Mouse (Mus musculus): ENCODE measurements around the gene Gm1113. TPM values are rescaled to one million over a fixed set of nuclear protein-coding genes. Genes with fewer than 3 reads are reported as not detected.

The Gm1113 gene
- total and polyA plus RNA-seq, 3 experiments, result not detected

- no peaks in the 10 kb centered on the region for H3K4me1 ChIP-seq (ENCODE audit: insufficient read depth, low read depth, low read length)
- H3K9me3 ChIP-seq (replicated peaks), result no peaks in the 10 kb centered on the region
- peaks cover 6% of the 10 kb centered on the region; the same call in 1 of the 2 replicates for H3K27me3 ChIP-seq (ENCODE audit: insufficient read depth, low read length)
- DNase-seq (ENCODE audit: low spot score) (no peak), ATAC-seq (ENCODE audit: extremely low read depth, insufficient number of reproducible peaks, low FRiP score, poor library complexity, severe bottlenecking) (no peak)
- H3K4me3 ChIP-seq (ENCODE audit: low read depth, low read length), result no peak overlapping the region
- no peak for TF ChIP-seq GATA1 (IDR thresholded peaks at IDR 0.05; ENCODE audit: borderline replicate concordance, low read length)
- no peak for TF ChIP-seq CTCF (IDR thresholded peaks at IDR 0.05; ENCODE audit: low read depth, low read length)
- H3K36me3 ChIP-seq (replicated peaks), result no peaks in the 10 kb centered on the region
Observed at GRCm38 (mm10) chr9:35522821-35523515, 4.9 kb upstream of the Gm1113 start.

- Histone ChIP-seq H3K4me3 (ENCODE audit: low read depth, low read length) (no peak overlapping the region), H3K9me3 (replicated peaks) (no peaks in the 10 kb centered on the region), H3K36me3 (replicated peaks) (no peaks in the 10 kb centered on the region), H3K4me1 (ENCODE audit: insufficient read depth, low read depth, low read length) (no peaks in the 10 kb centered on the region), H3K27me3 (ENCODE audit: insufficient read depth, low read length) (peaks cover 6% of the 10 kb centered on the region; the same call in 1 of the 2 replicates)
- TF ChIP-seq GATA2 (IDR thresholded peaks at IDR 0.05; ENCODE audit: borderline replicate concordance, low read depth, low read length) (no peak), TAL1 (conservative IDR thresholded peaks at IDR 0.05; ENCODE audit: low read depth, low read length) (no peak), CTCF (IDR thresholded peaks at IDR 0.05; ENCODE audit: low read depth, low read length) (no peak), POLR2AphosphoS5 (IDR thresholded peaks at IDR 0.05; ENCODE audit: insufficient replicate concordance, low read depth, low read length) (no peak), GATA1 (IDR thresholded peaks at IDR 0.05; ENCODE audit: borderline replicate concordance, low read length) (no peak)
- ATAC-seq (ENCODE audit: extremely low read depth, insufficient number of reproducible peaks, low FRiP score, poor library complexity, severe bottlenecking) (no peak), DNase-seq (ENCODE audit: low spot score) (no peak)
Observed at GRCm38 (mm10) chr9:35522241-35522640, 4.2 kb upstream of the Gm1113 start.

DNA sequence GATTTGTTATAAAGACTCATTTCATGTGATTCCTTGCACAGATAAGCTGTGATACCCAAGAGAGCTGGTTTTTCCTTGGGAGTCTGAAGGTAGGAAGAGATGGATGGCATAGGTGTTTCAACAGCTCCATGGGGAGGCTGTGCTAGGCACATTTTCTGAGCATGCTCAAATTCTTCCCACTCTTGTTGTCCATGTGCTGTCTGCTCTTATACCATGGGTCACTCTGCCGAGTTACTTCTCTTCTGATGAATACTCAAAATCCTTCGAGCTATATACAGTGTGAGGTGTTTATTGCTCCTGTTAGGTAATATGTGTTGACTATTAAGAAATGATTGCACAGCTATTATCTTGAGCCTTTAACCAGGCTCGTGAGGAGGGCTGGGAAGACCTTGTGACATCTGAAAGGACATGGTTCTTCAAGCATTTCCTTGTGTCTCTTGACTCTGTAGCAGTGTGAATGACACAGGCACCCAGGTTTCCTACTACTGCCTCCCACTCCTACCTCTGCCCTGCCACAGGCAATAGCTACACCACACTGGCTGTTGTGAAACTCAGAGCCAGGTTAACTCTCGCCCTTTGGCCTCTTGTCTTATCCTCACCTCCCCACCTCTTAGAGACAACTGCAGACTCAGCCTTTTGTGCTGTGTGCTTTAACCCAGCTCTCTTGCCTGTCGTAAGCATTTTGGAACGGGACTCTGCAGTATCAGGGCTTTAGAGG is 2.7 kb upstream of the Gm1113 start:
- no peak for DNase-seq (ENCODE audit: low spot score)
- Histone ChIP-seq H3K4me1 (ENCODE audit: insufficient read depth, low read depth, low read length) (no peaks in the 10 kb centered on the region), H3K36me3 (replicated peaks) (no peaks in the 10 kb centered on the region), H3K4me3 (ENCODE audit: low read depth, low read length) (no peak overlapping the region), H3K27me3 (ENCODE audit: insufficient read depth, low read length) (peaks cover 11% of the 10 kb centered on the region; the same call in 1 of the 2 replicates), H3K9me3 (replicated peaks) (no peaks in the 10 kb centered on the region)
- TF ChIP-seq CTCF (IDR thresholded peaks at IDR 0.05; ENCODE audit: low read depth, low read length), result no peak
- ATAC-seq (ENCODE audit: extremely low read depth, insufficient number of reproducible peaks, low FRiP score, poor library complexity, severe bottlenecking), result no peak

GRCm38 (mm10) chr9:35516711-35517110 is 1.4 kb downstream of the Gm1113 start:
- Histone ChIP-seq H3K36me3 (replicated peaks) (no peaks in the 10 kb centered on the region), H3K4me3 (ENCODE audit: low read depth, low read length) (no peak overlapping the region), H3K4me1 (ENCODE audit: insufficient read depth, low read depth, low read length) (no peaks in the 10 kb centered on the region), H3K27me3 (ENCODE audit: insufficient read depth, low read length) (peaks cover 19% of the 10 kb centered on the region; the same call in 1 of the 2 replicates), H3K9me3 (replicated peaks) (no peaks in the 10 kb centered on the region)
- DNase-seq (ENCODE audit: low spot score) (no peak), ATAC-seq (ENCODE audit: extremely low read depth, insufficient number of reproducible peaks, low FRiP score, poor library complexity, severe bottlenecking) (no peak)
- TF ChIP-seq GATA1 (IDR thresholded peaks at IDR 0.05; ENCODE audit: borderline replicate concordance, low read length) (no peak), GATA2 (IDR thresholded peaks at IDR 0.05; ENCODE audit: borderline replicate concordance, low read depth, low read length) (no peak)

- H3K9me3 ChIP-seq (replicated peaks), result no peaks in the 10 kb centered on the region
- DNase-seq (ENCODE audit: low spot score) (no peak), ATAC-seq (ENCODE audit: extremely low read depth, insufficient number of reproducible peaks, low FRiP score, poor library complexity, severe bottlenecking) (no peak)
- TF ChIP-seq GATA2 (IDR thresholded peaks at IDR 0.05; ENCODE audit: borderline replicate concordance, low read depth, low read length) (no peak), TAL1 (conservative IDR thresholded peaks at IDR 0.05; ENCODE audit: low read depth, low read length) (no peak), CTCF (IDR thresholded peaks at IDR 0.05; ENCODE audit: low read depth, low read length) (no peak), GATA1 (IDR thresholded peaks at IDR 0.05; ENCODE audit: borderline replicate concordance, low read length) (no peak), POLR2AphosphoS5 (IDR thresholded peaks at IDR 0.05; ENCODE audit: insufficient replicate concordance, low read depth, low read length) (no peak)
- H3K36me3 ChIP-seq (replicated peaks), result no peaks in the 10 kb centered on the region
- H3K4me3 ChIP-seq (ENCODE audit: low read depth, low read length), result no peak overlapping the region
- H3K4me1 ChIP-seq (ENCODE audit: insufficient read depth, low read depth, low read length), result no peaks in the 10 kb centered on the region
- H3K27me3 ChIP-seq (ENCODE audit: insufficient read depth, low read length), result peaks cover 22% of the 10 kb centered on the region; the same call in 1 of the 2 replicates
Observed at GRCm38 (mm10) chr9:35516182-35516581, 1.9 kb downstream of the Gm1113 start.

DNA sequence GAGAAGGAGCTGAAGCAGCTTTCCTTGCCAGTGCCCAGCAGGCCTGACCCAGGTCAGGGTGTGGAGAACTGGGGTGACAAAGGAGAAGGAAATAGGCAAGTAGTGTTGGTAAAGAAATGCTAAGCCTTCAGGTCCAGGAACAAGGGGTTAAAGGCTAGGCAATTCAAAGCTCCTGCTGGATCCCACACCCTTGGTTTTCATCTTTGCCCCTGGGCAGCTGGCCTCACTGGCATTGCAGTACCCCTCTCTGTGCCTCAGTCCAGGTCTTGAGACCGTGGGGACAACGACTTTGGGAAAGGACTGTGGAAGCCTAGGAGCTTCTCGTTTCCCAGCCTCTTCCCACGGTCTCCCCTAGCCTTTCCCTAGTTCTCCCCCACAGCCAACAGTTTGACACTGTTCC is 4.2 kb downstream of the Gm1113 start:
- H3K4me3 ChIP-seq (ENCODE audit: low read depth, low read length), result no peak overlapping the region
- peaks cover 31% of the 10 kb centered on the region for H3K27me3 ChIP-seq (ENCODE audit: insufficient read depth, low read length)
- no peaks in the 10 kb centered on the region for H3K36me3 ChIP-seq (replicated peaks)
- TF ChIP-seq POLR2AphosphoS5 (IDR thresholded peaks at IDR 0.05; ENCODE audit: insufficient replicate concordance, low read depth, low read length) (no peak), GATA1 (IDR thresholded peaks at IDR 0.05; ENCODE audit: borderline replicate concordance, low read length) (no peak), CTCF (IDR thresholded peaks at IDR 0.05; ENCODE audit: low read depth, low read length) (no peak), GATA2 (IDR thresholded peaks at IDR 0.05; ENCODE audit: borderline replicate concordance, low read depth, low read length) (no peak), TAL1 (conservative IDR thresholded peaks at IDR 0.05; ENCODE audit: low read depth, low read length) (no peak)
- ATAC-seq (ENCODE audit: extremely low read depth, insufficient number of reproducible peaks, low FRiP score, poor library complexity, severe bottlenecking) (no peak), DNase-seq (ENCODE audit: low spot score) (no peak)
- H3K9me3 ChIP-seq (replicated peaks), result no peaks in the 10 kb centered on the region
- H3K4me1 ChIP-seq (ENCODE audit: insufficient read depth, low read depth, low read length), result no peaks in the 10 kb centered on the region
